Mouse (Mus musculus) kidney, embryonic 14.5 days (tissue): ENCODE measurements around the gene Alcam. TPM values are rescaled to one million over a fixed set of nuclear protein-coding genes. Genes with fewer than 3 reads are reported as not detected.

Experiments used
- ATAC-seq: fragments of 200-750 bp; cut with Nextera tagmentation; 2 replicates; pipeline ENCODE4 v1.8.0; 2017; ENCODE audit warnings: moderate number of reproducible peaks, mild to moderate bottlenecking, moderate TSS enrichment, moderate library complexity; ENCODE audit not compliant: low FRiP score, low TSS enrichment
- H3K27ac ChIP-seq: fragments of 300-500 bp; sonication (generic); 2 replicates; pipeline ENCODE4 v1.5.1; 2014; ENCODE audit warnings: low read depth, mild to moderate bottlenecking, low read length, moderate library complexity, mixed read lengths
- H3K27me3 ChIP-seq: fragments of 300-500 bp; sonication (generic); 2 replicates; pipeline ENCODE4 v1.6.1; 2014; ENCODE audit warnings: mild to moderate bottlenecking, low read length; ENCODE audit not compliant: control insufficient read depth, insufficient read depth
- H3K36me3 ChIP-seq: fragments of 300-500 bp; sonication (generic); 2 replicates; pipeline ENCODE4 v1.6.1; 2014; ENCODE audit warnings: low read length, mixed read lengths; ENCODE audit not compliant: control insufficient read depth, insufficient read depth
- H3K4me1 ChIP-seq: fragments of 300-500 bp; sonication (generic); 2 replicates; pipeline ENCODE4 v1.6.1; 2014; ENCODE audit warnings: low read length, mixed read lengths; ENCODE audit not compliant: control insufficient read depth, insufficient read depth
- H3K4me2 ChIP-seq: fragments of 300-500 bp; sonication (generic); replicated peaks from 2 replicates; pipeline ENCODE4 v1.6.1; 2014; ENCODE audit warnings: low read depth, mild to moderate bottlenecking, low read length
- H3K4me3 ChIP-seq: fragments of 300-500 bp; sonication (generic); 2 replicates; pipeline ENCODE4 v1.5.1; 2014; ENCODE audit warnings: mild to moderate bottlenecking, low read length
- H3K9ac ChIP-seq: fragments of 300-500 bp; sonication (generic); 2 replicates; pipeline ENCODE4 v1.6.1; 2014; ENCODE audit warnings: low read depth, mild to moderate bottlenecking, low read length, moderate library complexity
- H3K9me3 ChIP-seq: fragments of 300-500 bp; sonication (generic); 2 replicates; pipeline ENCODE4 v1.6.1; 2016; ENCODE audit warnings: low read length; ENCODE audit not compliant: control insufficient read depth
- WGBS: fragments of 180-500 bp; shearing (Covaris S2); extraction: QIAGEN DNeasy Blood & Tissue Kit; methylation state at CpG from one replicate; pipeline ENCODE4 v1.1.7; 2014; 5-methylcytosine and 5-hydroxymethylcytosine counted together
- polyA plus RNA-seq: library from polyadenylated mRNA; unstranded; fragments of >200 nt; fragmentation: Nextera tagmentation; extraction: Ambion mirVana; gene quantifications from 2 replicates; pipeline ENCODE4 v1.2.1, GENCODE M21; 2014

Gene Alcam
- polyA plus RNA-seq, 1 experiment from 2014 or later = 101 TPM

DNA sequence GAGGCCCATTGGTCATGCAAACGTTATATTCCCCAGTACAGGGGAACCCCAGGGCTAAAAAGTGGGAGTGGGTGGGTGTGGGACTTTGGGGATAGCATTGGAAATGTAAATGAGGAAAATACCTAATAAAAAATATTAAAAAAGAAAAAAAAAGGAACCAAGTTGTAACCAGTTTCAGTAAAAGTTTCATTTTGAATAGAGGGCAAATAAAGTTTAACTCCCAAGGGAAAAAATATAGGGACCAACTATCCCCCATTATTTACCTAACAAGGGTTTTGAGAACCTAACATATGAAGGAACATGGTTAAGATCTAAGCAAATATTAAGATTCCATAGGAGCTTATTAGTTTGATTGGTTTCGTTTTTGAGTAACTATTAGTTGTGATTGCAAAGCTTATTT is 146.9 kb downstream of the Alcam start:
- ATAC-seq = no peak
- WGBS = 90% methylated on average over 2 of the region's 2 CpGs
- Histone ChIP-seq H3K27ac (no peak overlapping the region), H3K27me3 (no peaks in the 10 kb centered on the region), H3K36me3 (no peaks in the 10 kb centered on the region; the same call in 1 of the 2 replicates), H3K4me1 (no peaks in the 10 kb centered on the region), H3K4me3 (no peak overlapping the region), H3K9ac (no peak overlapping the region), H3K9me3 (no peaks in the 10 kb centered on the region), H3K4me2 (no peak overlapping the region)

DNA sequence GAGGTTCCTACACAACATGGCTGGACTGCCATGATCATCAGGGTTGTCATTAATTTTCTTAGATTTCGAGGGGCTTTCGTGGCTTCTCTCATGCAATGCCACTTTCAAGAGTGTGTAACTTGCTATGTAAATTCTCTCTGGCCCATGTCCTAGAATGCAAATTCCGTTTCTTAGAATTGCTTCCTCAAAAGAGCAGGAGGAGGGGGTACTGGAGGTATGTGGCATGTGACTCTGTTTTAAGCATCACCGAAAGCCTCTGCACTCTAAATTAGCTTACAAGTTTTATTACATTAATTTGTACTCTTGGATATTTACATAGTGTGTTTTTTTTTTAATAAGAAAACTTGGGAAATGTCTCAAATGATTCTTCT is 150.4 kb downstream of the Alcam start:
- H3K4me1 ChIP-seq = no peaks in the 10 kb centered on the region
- H3K4me3 ChIP-seq = no peak overlapping the region
- no peak overlapping the region for H3K4me2 ChIP-seq
- no peaks in the 10 kb centered on the region for H3K27me3 ChIP-seq
- 85% methylated on average over 4 of the region's 4 CpGs for WGBS
- H3K36me3 ChIP-seq = no peaks in the 10 kb centered on the region; the same call in 1 of the 2 replicates
- ATAC-seq = no peak
- H3K27ac ChIP-seq = no peak overlapping the region
- H3K9ac ChIP-seq = no peak overlapping the region
- H3K9me3 ChIP-seq = no peaks in the 10 kb centered on the region

DNA sequence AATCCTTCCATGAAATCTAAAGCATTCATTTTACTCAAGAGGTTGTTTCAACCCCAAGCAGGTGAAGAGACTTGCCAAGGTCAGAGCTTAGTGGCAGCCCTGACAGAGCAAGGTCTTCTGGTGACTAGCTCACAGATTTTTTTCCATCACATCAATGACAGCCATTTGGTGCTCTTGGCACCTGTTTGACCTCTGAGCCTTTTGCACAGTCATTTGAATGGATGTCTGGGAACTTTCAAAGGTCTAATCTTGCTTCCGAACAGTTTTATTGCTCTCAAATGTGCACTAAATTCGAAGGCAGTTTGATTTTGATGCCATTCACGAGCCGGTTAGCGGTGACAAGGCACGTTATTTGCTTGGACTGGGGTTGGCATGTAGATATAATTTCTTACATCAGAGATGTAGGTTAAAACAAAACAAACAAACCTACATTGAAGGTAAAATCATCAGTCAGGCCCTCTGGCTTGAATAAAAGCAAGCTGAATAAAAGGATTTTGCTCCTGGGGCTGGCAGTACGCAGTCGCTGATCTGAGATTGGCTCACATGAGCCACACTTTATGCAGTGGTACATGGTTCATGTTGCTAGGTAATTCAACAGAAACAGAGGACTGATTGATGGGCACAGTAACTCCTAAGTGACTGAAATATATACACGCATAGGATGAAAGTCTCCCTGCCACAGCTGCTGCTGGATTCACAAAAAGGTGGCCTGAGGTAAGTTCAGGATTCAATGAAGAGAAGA is 150.9 kb downstream of the Alcam start:
- Histone ChIP-seq H3K36me3 (no peaks in the 10 kb centered on the region; the same call in 1 of the 2 replicates), H3K27ac (no peak overlapping the region), H3K9me3 (no peaks in the 10 kb centered on the region), H3K9ac (no peak overlapping the region), H3K4me2 (no peak overlapping the region), H3K4me3 (no peak overlapping the region), H3K27me3 (no peaks in the 10 kb centered on the region), H3K4me1 (no peaks in the 10 kb centered on the region)
- whole genome bisulfite sequencing = 42% methylated on average over 9 of the region's 9 CpGs
- ATAC-seq = no peak

DNA sequence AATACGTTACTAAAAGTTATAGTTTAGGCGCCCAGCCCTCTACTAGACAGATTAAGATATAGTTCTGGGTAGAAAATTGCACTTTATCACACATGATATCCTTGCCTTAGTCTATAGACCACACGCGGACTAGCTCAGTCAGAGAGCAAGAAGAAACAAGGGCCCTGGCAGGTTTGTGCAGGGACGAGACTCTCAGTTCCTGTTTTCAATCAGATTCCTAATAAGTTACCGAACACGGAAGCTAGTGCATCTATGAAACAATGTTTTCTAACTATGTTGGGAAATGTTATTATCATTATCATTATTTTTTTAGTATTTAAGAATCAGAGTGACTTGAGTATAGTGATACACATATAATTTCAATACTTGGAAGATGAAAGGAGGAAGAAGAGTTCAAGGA is 152.1 kb downstream of the Alcam start:
- Histone ChIP-seq H3K9ac (no peak overlapping the region), H3K27me3 (no peaks in the 10 kb centered on the region), H3K4me1 (no peaks in the 10 kb centered on the region), H3K27ac (no peak overlapping the region), H3K4me2 (no peak overlapping the region), H3K9me3 (no peaks in the 10 kb centered on the region), H3K36me3 (no peaks in the 10 kb centered on the region; the same call in 1 of the 2 replicates), H3K4me3 (no peak overlapping the region)
- ATAC-seq = no peak
- WGBS = 87% methylated on average over 7 of the region's 7 CpGs

DNA sequence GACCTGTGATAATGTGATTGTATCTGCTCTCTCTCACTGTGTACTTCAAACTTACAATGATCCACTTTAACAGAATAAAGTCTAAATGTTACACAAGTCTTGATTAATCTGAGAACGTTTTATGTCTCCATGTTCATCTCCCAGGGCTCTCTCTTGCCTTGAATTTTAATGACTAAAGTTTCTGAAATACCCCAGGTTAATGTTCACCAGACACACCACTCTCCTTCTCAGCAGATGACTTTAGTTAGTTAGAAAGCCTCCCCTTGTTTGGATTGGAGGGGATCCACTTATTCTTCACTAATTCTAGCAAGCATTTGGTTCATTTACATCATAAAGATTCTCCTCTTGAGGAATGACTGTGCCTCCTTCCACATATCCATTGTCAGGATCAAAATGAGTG is 157.5 kb downstream of the Alcam start:
- H3K36me3 ChIP-seq = peaks cover 9% of the 10 kb centered on the region; the same call in 1 of the 2 replicates
- no peak overlapping the region for H3K4me2 ChIP-seq
- H3K4me1 ChIP-seq = no peaks in the 10 kb centered on the region
- H3K27me3 ChIP-seq = no peaks in the 10 kb centered on the region
- no peak overlapping the region for H3K27ac ChIP-seq
- no peak overlapping the region for H3K4me3 ChIP-seq
- 62% methylated on average over 1 of the region's 1 CpGs for WGBS
- H3K9me3 ChIP-seq = no peaks in the 10 kb centered on the region
- no peak for ATAC-seq
- H3K9ac ChIP-seq = no peak overlapping the region

DNA sequence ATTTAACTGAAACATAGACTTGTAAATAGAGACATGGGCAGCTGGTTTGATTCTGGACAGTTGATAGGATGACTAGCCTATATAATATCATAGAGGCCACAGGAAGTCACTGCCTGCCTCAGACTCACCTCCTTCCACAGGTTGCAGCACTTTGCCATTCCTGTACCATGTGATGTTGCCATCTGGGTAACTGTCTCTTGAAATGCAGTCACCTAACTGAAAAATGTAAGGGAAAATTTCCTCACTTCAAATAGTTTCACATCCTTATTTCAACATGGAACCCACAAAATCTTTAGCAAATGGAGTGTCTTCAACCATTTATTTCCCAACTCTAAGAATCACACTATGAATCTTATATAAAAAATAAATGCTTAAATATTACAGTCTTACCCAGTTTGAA is 158.3 kb downstream of the Alcam start:
- Histone ChIP-seq H3K36me3 (peaks cover 10% of the 10 kb centered on the region; the same call in 1 of the 2 replicates), H3K27ac (no peak overlapping the region), H3K4me1 (no peaks in the 10 kb centered on the region), H3K4me3 (no peak overlapping the region), H3K4me2 (no peak overlapping the region), H3K9ac (no peak overlapping the region), H3K27me3 (no peaks in the 10 kb centered on the region), H3K9me3 (no peaks in the 10 kb centered on the region)
- ATAC-seq = no peak

DNA sequence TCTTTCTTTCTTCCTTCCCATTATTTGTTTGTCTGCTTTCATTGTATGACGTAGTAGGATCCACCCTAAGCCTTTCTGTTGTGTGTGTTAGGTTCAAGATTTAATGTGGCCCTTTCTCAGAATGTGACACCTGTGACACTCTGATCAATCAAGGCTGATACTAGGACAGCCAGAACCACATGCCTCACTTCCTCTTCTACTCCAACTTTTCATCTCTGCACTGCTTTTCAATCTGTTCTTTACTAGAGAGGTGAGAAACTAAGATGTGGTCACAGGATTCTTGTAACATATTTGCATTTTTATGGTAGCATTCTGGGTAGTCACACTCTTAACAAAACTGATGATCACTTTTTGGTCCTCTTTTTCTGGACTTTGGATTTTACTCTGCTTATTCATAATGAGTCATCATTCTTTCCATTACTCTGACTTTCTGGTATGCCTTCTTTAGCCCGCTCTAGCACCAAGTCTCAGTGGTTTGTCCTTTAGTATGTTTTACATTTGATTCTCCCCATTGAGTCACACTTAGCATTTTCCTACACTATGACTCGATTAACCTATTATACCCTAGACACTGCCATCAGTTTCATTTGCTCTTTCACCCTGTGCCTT is 161.3 kb downstream of the Alcam start:
- Histone ChIP-seq H3K9me3 (no peaks in the 10 kb centered on the region), H3K27ac (no peak overlapping the region), H3K4me3 (no peak overlapping the region), H3K27me3 (no peaks in the 10 kb centered on the region), H3K9ac (no peak overlapping the region), H3K36me3 (peaks cover 27% of the 10 kb centered on the region), H3K4me2 (no peak overlapping the region), H3K4me1 (no peaks in the 10 kb centered on the region)
- ATAC-seq = no peak
- 83% methylated on average over 3 of the region's 3 CpGs for WGBS

DNA sequence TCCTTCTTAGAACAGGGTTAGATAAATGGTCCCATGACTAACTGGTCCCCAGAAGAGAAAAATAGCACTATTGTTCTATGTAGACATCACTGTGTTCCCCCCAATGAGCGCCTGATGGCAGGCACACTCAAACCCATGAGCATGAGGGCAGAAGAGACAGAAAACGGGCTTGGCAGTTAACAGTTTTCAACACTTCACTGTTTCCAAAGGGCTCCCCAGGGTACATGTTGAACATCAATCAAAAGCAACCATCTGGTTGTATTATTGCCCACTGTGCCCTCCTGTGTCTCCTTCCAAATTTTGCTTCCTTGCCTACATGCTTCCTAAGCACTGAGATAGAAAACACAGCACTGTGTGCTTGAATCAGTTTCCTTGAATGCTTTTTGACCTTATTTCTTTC is 173.7 kb downstream of the Alcam start:
- Histone ChIP-seq H3K9me3 (no peaks in the 10 kb centered on the region), H3K9ac (no peak overlapping the region), H3K36me3 (peaks cover 9% of the 10 kb centered on the region; the same call in 1 of the 2 replicates), H3K27ac (no peak overlapping the region), H3K4me3 (no peak overlapping the region), H3K4me2 (no peak overlapping the region), H3K27me3 (no peaks in the 10 kb centered on the region), H3K4me1 (no peaks in the 10 kb centered on the region)
- 71% methylated on average over 2 of the region's 2 CpGs for WGBS
- ATAC-seq = no peak

DNA sequence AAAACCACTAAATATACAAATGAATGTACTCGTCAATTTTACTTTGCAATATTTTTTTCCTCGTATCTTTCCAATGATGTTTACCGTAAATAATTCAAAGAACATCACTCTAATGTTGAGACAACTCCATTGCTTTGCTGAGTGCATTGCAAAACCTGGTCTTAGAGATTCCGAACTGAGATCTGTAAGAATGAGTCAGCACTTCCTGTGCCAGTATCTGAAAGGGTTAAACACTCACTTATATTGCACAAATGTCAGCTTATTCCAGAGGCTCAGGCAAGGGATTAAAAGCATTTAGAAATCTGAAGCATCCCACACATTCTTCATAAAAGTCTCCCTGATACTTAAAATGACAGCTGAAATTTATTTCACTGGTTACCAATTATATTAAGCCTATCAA is 188.8 kb downstream of the Alcam start:
- 87% methylated on average over 4 of the region's 4 CpGs for WGBS
- H3K9me3 ChIP-seq = no peaks in the 10 kb centered on the region
- no peak overlapping the region for H3K4me2 ChIP-seq
- H3K4me1 ChIP-seq = no peaks in the 10 kb centered on the region
- H3K4me3 ChIP-seq = no peak overlapping the region
- H3K9ac ChIP-seq = no peak overlapping the region
- H3K27ac ChIP-seq = no peak overlapping the region
- no peak for ATAC-seq
- H3K36me3 ChIP-seq = peaks cover 7% of the 10 kb centered on the region; the same call in 1 of the 2 replicates
- no peaks in the 10 kb centered on the region for H3K27me3 ChIP-seq
